Mouse (Mus musculus) kidney, adult 2 months (tissue): Measurements from ENCODE around the gene Hdlbp.

Source experiments
- CTCF ChIP-seq: fragments of 200-500 bp; conservative IDR thresholded peaks from 2 replicates; pipeline ENCODE4 v1.5.1; 2011; ENCODE audit warnings: low read depth, mild to moderate bottlenecking, control low read depth, low read length, moderate library complexity, mixed read lengths; ENCODE audit not compliant: insufficient read depth, insufficient read length
- POLR2A ChIP-seq: fragments of 200-500 bp; IDR thresholded peaks from one replicate; pipeline ENCODE4 v1.6.1; 2011; ENCODE audit warnings: low read depth, low read length, control low read depth

DNA sequence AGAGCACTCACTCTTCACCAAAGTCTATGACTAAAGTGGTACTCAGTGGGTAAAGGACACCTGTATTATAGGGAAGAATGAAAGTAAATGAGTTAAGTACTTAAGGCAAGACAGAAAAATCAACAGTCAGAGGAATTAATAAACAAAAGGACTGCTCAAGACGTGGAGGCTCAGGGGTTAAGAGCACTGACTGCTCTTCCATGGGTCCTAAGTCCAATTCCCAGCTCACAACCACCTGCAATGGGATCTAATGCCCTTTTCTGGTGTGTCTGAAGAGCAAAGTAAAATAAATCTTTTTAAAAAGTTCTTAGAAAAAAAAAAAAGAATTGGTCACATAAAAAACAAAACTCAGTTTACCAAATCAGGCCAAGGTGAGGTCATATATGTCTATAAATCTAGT lies 20.3 kb downstream of the Hdlbp start:
- TF ChIP-seq POLR2A (no peak), CTCF (no peak)
